Mouse (Mus musculus) forebrain, embryonic 11.5 days (tissue): ENCODE results near the gene Nlk. TPM values are rescaled to one million over a fixed set of nuclear protein-coding genes. Genes with fewer than 3 reads are reported as not detected.

Experiments used
- polyA plus RNA-seq: library from polyadenylated mRNA; unstranded; fragments of >200 nt; fragmentation: Nextera tagmentation; extraction: Ambion mirVana; gene quantifications from 2 replicates; pipeline ENCODE4 v1.2.1, GENCODE M21; 2014

Gene Nlk
- polyA plus RNA-seq, 1 experiment from 2014 or later, result 33.6 TPM

Other genes starting within 250 kb of the Nlk start
- gene Slc46a1, start 231.7 kb downstream of the Nlk start, polyA plus RNA-seq, result 18.4 TPM in 2 replicates
- 18.4 and 24.9 TPM in 2 replicates for gene Sarm1, start 199.6 kb downstream of the Nlk start, polyA plus RNA-seq
- gene Vtn, start 198.3 kb downstream of the Nlk start, polyA plus RNA-seq, result 36.3 and 38.6 TPM in 2 replicates
- not detected in 2 replicates for gene Sebox, start 193.9 kb downstream of the Nlk start, polyA plus RNA-seq
- gene Tmem199, start 185.2 kb downstream of the Nlk start, polyA plus RNA-seq, result 77.1 and 77.2 TPM in 2 replicates
- 144 and 155 TPM in 2 replicates for gene Poldip2, start 185.2 kb downstream of the Nlk start, polyA plus RNA-seq
- 85.8 and 90.1 TPM in 2 replicates for gene Tnfaip1, start 161.0 kb downstream of the Nlk start, polyA plus RNA-seq
- 87.3 and 92.3 TPM in 2 replicates for gene Ift20, start 161.0 kb downstream of the Nlk start, polyA plus RNA-seq
- 77.6 and 87.4 TPM in 2 replicates for gene Tmem97, start 146.6 kb downstream of the Nlk start, polyA plus RNA-seq
- gene Ccnq, start 54.4 kb upstream of the Nlk start, polyA plus RNA-seq, result 35.9 and 43.4 TPM in 2 replicates
- 18.6 and 23.4 TPM in 2 replicates for gene Lyrm9, start 129.2 kb upstream of the Nlk start, polyA plus RNA-seq
- 0.75 and 0.88 TPM in 2 replicates for gene Nos2, start 223.4 kb upstream of the Nlk start, polyA plus RNA-seq